Mouse (Mus musculus): ENCODE data around the gene Fbxo47. TPM values are rescaled to one million over a fixed set of nuclear protein-coding genes. Genes with fewer than 3 reads are reported as not detected.
A peak's percentile ranks its signal among the peaks of the same experiment; 100 is the strongest.
"Not testable (repeated sequence)": the region's sequence is repeated elsewhere in the genome, so short reads cannot be mapped to it uniquely, and the experiment has no call there.

The Fbxo47 gene
- polyA plus RNA-seq, 1 experiment from 2014 or later, result 0.91 TPM

DNA sequence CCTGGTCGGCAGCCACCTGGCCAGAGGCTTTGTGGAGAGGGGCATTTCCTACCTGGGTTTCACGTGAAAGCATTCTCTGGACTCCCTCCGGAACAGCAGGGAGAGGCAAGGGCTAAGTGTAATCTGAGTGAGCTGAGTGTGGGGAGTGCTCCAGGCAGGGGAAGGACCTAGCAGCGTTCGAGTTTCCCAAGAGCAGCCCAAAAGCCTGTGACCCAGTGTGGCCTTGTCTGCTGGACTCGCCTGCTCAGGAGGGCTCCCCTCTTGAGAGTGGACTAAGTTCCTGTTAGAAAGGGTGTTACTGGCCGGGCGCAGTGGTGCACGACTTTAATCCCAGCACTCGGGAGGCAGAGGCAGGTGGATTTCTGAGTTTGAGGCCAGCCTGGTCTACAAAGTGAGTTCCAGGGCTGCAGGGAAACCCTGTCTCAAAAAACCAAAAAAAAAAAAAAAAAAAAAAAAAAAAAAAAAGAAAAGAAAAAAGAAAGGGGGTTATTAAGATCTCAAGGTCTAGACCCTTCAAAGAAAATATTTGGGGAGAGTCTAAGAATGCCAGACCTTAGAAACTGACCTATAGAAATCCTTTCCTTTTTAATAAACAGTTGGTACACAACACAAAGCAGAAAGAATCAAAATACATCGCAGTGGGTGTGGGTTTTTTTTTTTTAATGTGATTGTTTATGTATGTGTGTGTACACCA lies 44.4 kb downstream of the Fbxo47 start:
- H3K9ac ChIP-seq, result 0 out of 2 replicates have a peak overlapping the region, but pooled peaks have one; percentile 14
- H3K4me3 ChIP-seq (replicated peaks), result no peak overlapping the region
- H3K9me3 ChIP-seq, result no peaks in the 10 kb centered on the region
- WGBS, result 57% methylated on average over 11 of the region's 11 CpGs
- H3K4me1 ChIP-seq, result peaks cover 14% of the 10 kb centered on the region
- ATAC-seq (ENCODE audit: low FRiP score), result no peak
- H3K27me3 ChIP-seq, result no peaks in the 10 kb centered on the region
- H3K36me3 ChIP-seq (replicated peaks), result peaks cover 35% of the 10 kb centered on the region
- H3K27ac ChIP-seq, result peak overlapping the region; percentile 36; the same call in 1 of the 2 replicates
- no peak overlapping the region for H3K4me2 ChIP-seq

- no peak for ATAC-seq (ENCODE audit: low FRiP score)
- no peaks in the 10 kb centered on the region for H3K27me3 ChIP-seq
- H3K4me3 ChIP-seq (replicated peaks), result no peak overlapping the region
- WGBS, result 41% methylated on average over 10 of the region's 10 CpGs
- H3K36me3 ChIP-seq (replicated peaks), result peaks cover 42% of the 10 kb centered on the region
- H3K9ac ChIP-seq, result 0 out of 2 replicates have a peak overlapping the region, but pooled peaks have one; percentile 14
- peak overlapping the region; percentile 36; the same call in 1 of the 2 replicates for H3K27ac ChIP-seq
- H3K9me3 ChIP-seq, result no peaks in the 10 kb centered on the region
- peaks cover 14% of the 10 kb centered on the region for H3K4me1 ChIP-seq
- no peak overlapping the region for H3K4me2 ChIP-seq
These were observed 45.0 kb downstream of the Fbxo47 start for GRCm38 (mm10) chr11:97838779-97839440.

GRCm38 (mm10) chr11:97837641-97838149 lies 46.3 kb downstream of the Fbxo47 start:
- Histone ChIP-seq H3K4me1 (peaks cover 14% of the 10 kb centered on the region), H3K4me3 (replicated peaks) (no peak overlapping the region), H3K9me3 (no peaks in the 10 kb centered on the region), H3K36me3 (replicated peaks) (peaks cover 47% of the 10 kb centered on the region), H3K9ac (no peak overlapping the region), H3K27me3 (no peaks in the 10 kb centered on the region), H3K4me2 (no peak overlapping the region), H3K27ac (no peak overlapping the region)
- 88% methylated on average over 7 of the region's 7 CpGs for WGBS
- ATAC-seq (ENCODE audit: low FRiP score), result no peak

DNA sequence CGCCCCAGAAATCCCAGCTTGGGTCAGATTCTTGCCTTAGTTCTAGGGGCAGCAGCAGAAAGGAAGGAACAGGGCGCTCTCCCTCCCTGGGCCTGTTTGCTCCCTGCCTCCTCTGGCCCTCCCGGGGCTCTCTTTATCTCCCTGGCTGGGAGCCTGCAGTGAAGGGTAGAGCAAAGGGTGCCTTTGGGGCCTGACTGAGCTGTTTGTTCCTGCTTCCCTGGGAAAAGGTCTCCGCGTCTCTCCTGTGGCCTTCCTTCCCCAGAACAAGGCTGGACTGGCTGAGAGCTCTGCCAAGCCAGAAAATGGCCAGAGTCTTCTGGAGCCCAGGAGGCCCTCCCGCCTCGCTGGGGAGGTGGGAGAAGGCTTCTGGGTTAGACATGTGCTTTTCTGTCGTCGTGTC lies 46.9 kb downstream of the Fbxo47 start:
- not testable (repeated sequence) for H3K9ac ChIP-seq; H3K4me2 ChIP-seq; H3K27me3 ChIP-seq; H3K27ac ChIP-seq; ATAC-seq (ENCODE audit: low FRiP score); H3K9me3 ChIP-seq; H3K4me3 ChIP-seq (replicated peaks)
- peaks cover 10% of the 10 kb centered on the region for H3K4me1 ChIP-seq
- H3K36me3 ChIP-seq (replicated peaks), result peaks cover 52% of the 10 kb centered on the region
- WGBS, result 72% methylated on average over 9 of the region's 9 CpGs

DNA sequence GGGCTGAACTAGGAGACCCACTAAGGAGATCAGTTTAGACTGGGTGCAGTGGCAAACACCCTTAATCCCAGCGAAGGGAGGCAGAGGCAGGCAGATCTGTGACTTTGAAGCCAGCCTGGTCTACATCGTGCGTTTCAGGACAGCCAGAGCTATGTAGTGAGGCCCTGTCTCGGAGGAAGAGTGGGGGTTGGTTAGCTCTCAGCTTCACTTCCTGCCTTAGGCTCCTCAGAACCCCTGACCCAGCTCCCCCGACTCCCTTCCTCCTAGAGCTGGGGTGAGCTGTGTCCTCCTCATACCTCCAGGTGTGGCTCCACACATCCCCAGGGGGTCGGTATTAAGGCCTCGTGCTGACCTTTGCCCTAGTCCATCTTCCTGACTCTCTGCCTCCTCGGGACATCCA lies 47.4 kb downstream of the Fbxo47 start:
- H3K4me3 ChIP-seq (replicated peaks), result no peak overlapping the region
- no peaks in the 10 kb centered on the region for H3K9me3 ChIP-seq
- H3K27me3 ChIP-seq, result no peaks in the 10 kb centered on the region
- H3K4me1 ChIP-seq, result peaks cover 6% of the 10 kb centered on the region; the same call in 1 of the 2 replicates
- no peak overlapping the region for H3K4me2 ChIP-seq
- H3K36me3 ChIP-seq (replicated peaks), result peaks cover 55% of the 10 kb centered on the region
- ATAC-seq (ENCODE audit: low FRiP score), result no peak
- H3K9ac ChIP-seq, result no peak overlapping the region
- WGBS, result 63% methylated on average over 8 of the region's 8 CpGs
- H3K27ac ChIP-seq, result no peak overlapping the region

DNA sequence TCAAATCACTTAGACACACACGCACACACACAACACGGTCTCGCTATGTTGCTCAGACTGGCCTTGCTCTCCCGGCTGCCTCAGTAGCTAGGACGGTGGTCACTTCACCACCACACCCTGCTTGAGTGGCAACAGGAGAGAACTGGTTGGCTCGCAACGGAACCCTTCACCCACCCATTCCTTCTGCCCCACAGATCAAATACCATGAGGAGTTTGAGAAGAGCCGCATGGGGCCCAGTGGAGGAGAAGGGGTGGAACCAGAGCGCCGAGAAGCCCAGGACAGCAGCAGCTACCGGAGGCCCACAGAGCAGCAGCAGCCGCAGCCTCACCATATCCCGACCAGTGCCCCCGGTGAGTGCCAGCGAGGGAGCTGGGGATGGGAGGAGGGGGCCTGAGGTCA lies 50.6 kb downstream of the Fbxo47 start:
- H3K4me1 ChIP-seq, result no peaks in the 10 kb centered on the region
- 72% methylated on average over 15 of the region's 15 CpGs for WGBS
- H3K9ac ChIP-seq, result no peak overlapping the region
- H3K9me3 ChIP-seq, result no peaks in the 10 kb centered on the region
- H3K4me3 ChIP-seq (replicated peaks), result no peak overlapping the region
- no peak for ATAC-seq (ENCODE audit: low FRiP score)
- H3K4me2 ChIP-seq, result no peak overlapping the region
- H3K27me3 ChIP-seq, result no peaks in the 10 kb centered on the region
- peaks cover 67% of the 10 kb centered on the region for H3K36me3 ChIP-seq (replicated peaks)
- no peak overlapping the region for H3K27ac ChIP-seq

DNA sequence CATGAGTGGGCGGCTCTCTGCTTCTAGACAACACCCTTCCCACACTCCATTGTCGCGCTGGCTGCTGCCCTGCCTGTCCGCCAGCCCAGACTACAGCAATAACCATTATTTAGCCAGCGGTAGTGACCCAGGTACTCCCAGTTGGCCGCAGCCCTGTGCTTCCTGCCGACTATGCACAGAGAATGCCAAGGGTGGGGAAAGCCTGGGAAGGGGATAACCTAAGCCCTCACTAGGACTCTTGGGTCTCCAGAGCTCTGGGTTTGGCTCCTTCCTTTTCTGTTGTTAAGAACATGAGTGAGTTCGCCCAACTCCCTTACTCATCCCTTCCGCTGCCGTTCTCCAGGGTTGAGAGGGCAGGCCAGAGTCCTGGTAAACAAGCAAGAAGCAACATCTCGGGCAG lies 52.0 kb downstream of the Fbxo47 start:
- WGBS, result 84% methylated on average over 11 of the region's 11 CpGs
- Histone ChIP-seq H3K4me2 (no peak overlapping the region), H3K9me3 (no peaks in the 10 kb centered on the region), H3K27me3 (no peaks in the 10 kb centered on the region), H3K36me3 (replicated peaks) (peaks cover 63% of the 10 kb centered on the region), H3K4me1 (no peaks in the 10 kb centered on the region), H3K9ac (no peak overlapping the region), H3K4me3 (replicated peaks) (no peak overlapping the region), H3K27ac (no peak overlapping the region)
- ATAC-seq (ENCODE audit: low FRiP score), result no peak

DNA sequence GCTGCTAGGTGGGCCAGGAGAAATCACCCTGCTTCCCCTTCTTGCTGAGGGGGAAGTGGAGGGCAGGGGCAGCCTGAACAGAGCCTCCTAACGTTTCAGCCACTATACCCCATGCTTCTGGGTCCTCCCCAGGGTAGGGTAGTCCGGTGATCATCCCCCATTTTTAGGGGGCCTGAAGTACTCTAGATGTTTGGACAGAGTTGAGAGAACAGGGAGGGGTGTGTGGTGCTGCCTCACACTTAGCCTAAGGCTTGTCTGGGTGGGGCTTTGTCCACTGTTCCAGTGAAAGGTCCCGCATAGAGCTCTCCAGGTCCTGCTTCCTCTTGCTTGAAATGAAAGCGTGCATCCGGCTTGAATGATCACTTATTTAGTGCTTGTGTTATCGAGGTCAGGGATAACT lies 53.5 kb downstream of the Fbxo47 start:
- Histone ChIP-seq H3K9ac (no peak overlapping the region), H3K27ac (no peak overlapping the region), H3K4me3 (replicated peaks) (no peak overlapping the region), H3K9me3 (no peaks in the 10 kb centered on the region), H3K4me2 (no peak overlapping the region), H3K36me3 (replicated peaks) (peaks cover 58% of the 10 kb centered on the region), H3K27me3 (no peaks in the 10 kb centered on the region), H3K4me1 (no peaks in the 10 kb centered on the region)
- no peak for ATAC-seq (ENCODE audit: low FRiP score)
- 85% methylated on average over 6 of the region's 6 CpGs for WGBS

DNA sequence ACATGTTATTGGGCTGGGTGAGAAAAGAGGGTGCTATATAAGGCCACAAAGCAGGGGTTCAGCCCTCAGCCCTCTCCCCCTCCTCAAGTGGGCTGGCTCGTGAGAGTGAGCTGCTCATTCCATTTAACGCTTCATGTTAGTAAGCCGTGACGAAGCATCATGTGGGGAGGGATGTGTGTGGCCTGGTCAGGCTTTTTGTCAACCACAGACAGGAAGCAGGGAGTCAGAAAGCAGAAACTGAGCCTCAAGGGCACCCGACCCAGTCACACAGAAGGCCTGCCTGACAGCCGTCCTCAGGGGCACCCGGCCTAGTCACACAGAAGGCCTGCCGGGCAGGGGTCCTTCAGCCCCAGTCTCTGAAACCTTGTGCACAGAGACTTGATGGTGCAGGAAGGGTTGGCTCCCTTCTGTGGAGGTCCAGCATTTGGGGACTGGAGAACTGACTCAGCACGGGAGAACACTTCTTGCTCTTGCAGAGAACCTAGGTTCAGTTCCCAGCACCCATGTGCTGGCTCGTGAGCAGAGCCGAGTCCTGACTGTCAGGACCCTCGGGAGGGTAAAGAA lies 54.0 kb downstream of the Fbxo47 start:
- no peak overlapping the region for H3K27ac ChIP-seq
- peaks cover 58% of the 10 kb centered on the region for H3K36me3 ChIP-seq (replicated peaks)
- H3K4me1 ChIP-seq, result no peaks in the 10 kb centered on the region; the same call in 1 of the 2 replicates
- WGBS, result 89% methylated on average over 12 of the region's 12 CpGs
- ATAC-seq (ENCODE audit: low FRiP score), result no peak
- H3K4me3 ChIP-seq (replicated peaks), result no peak overlapping the region
- H3K9ac ChIP-seq, result no peak overlapping the region
- no peaks in the 10 kb centered on the region for H3K27me3 ChIP-seq
- no peaks in the 10 kb centered on the region for H3K9me3 ChIP-seq
- H3K4me2 ChIP-seq, result no peak overlapping the region

- H3K9ac ChIP-seq, result no peak overlapping the region
- H3K27ac ChIP-seq, result no peak overlapping the region
- ATAC-seq (ENCODE audit: low FRiP score), result no peak
- H3K27me3 ChIP-seq, result no peaks in the 10 kb centered on the region
- H3K4me3 ChIP-seq (replicated peaks), result no peak overlapping the region
- no peaks in the 10 kb centered on the region for H3K9me3 ChIP-seq
- 93% methylated on average over 7 of the region's 7 CpGs for WGBS
- H3K4me1 ChIP-seq, result no peaks in the 10 kb centered on the region; the same call in 1 of the 2 replicates
- H3K4me2 ChIP-seq, result no peak overlapping the region
- H3K36me3 ChIP-seq (replicated peaks), result peaks cover 58% of the 10 kb centered on the region
These were observed 54.6 kb downstream of the Fbxo47 start for GRCm38 (mm10) chr11:97829365-97829764.

DNA sequence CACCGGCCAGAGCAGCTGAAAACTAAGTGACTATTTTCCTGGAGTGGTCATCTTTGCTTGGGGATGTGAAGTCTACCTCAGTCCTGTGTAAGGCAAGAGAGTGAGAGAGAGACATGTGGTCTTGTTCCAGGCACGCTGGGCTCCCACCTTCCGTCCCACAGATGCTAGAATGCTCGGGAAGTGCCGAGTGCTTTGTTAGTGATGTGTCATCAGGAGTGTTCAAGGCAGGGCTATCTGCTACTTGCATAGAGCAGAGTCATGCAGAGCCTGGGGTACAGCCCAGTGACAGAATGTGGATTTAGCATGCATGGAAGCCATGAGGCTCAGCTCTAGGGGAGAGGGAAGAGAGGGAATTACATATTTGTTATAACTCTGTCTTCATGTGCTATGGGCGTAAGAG lies 56.3 kb downstream of the Fbxo47 start:
- Histone ChIP-seq H3K27me3 (no peaks in the 10 kb centered on the region), H3K4me3 (replicated peaks) (no peak overlapping the region), H3K36me3 (replicated peaks) (peaks cover 49% of the 10 kb centered on the region), H3K27ac (no peak overlapping the region), H3K9me3 (no peaks in the 10 kb centered on the region), H3K4me2 (no peak overlapping the region), H3K9ac (no peak overlapping the region), H3K4me1 (no peaks in the 10 kb centered on the region; the same call in 1 of the 2 replicates)
- 89% methylated on average over 6 of the region's 6 CpGs for WGBS
- ATAC-seq (ENCODE audit: low FRiP score), result no peak

DNA sequence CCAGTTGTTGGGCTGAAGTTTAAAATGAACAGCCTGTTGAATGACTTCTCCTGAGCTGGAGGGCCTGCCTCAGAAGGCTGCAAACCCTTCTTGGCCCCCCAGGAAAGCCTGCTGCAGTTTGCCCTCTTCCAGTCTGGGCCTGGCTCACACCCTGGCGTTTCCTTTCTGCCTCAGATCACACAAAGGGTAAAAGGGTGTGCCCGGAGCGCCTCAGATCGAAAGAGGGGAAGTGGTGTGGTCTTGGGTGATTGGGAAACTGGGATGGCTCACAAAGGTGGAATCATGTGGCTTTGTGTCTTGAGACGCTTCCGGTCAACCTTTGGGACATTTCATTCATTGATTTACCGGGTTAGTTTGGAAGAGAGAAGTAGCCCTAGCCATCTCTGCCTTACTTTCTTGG lies 57.5 kb downstream of the Fbxo47 start:
- Histone ChIP-seq H3K4me3 (replicated peaks) (no peak overlapping the region), H3K4me2 (no peak overlapping the region), H3K4me1 (no peaks in the 10 kb centered on the region; the same call in 1 of the 2 replicates), H3K9ac (no peak overlapping the region), H3K27me3 (no peaks in the 10 kb centered on the region), H3K36me3 (replicated peaks) (peaks cover 43% of the 10 kb centered on the region), H3K27ac (no peak overlapping the region), H3K9me3 (no peaks in the 10 kb centered on the region)
- 81% methylated on average over 7 of the region's 7 CpGs for WGBS
- no peak for ATAC-seq (ENCODE audit: low FRiP score)
